9 mouse cellular contexts compared by ENCODE assay signal in the genomic region with DNA sequence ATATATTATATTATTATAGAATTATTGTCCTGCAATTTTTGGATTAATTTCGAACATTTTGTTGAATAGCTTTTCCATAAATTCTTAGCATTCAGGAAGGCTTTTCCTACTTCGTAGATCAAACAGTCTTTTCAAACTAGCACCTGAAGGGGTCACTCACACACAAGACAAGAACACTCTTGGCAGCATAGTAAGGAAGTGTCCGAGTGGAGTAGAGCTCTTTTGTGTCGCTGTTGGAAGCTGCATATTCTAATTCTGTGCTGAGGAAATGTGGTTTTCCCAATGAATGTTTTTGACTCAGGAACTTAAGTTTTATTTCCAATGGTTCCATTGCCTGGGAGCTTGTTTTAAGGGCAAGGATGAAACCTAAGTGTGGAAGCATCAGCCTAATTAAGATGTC.
A peak's percentile ranks its signal among the peaks of the same experiment; 100 is the strongest.
DNase-seq lines count a peak whose midpoint lies in the region; ATAC-seq and TF ChIP-seq lines count a peak whose summit lies in the region.
"Had no signal": no experiment of that assay in that cellular context is flagged by ENCODE, and none has a peak within 500 bp of the region (broad histone marks: within the 10 kb centered on the region; RNA-seq: fewer than 3 reads in every experiment).

No protein-coding gene starts in this region.

- 17% methylated on average over 4 of the region's 4 CpGs for WGBS in liver, adult 2 months
- 10% methylated on average over 4 of the region's 4 CpGs for WGBS in liver, embryonic 12.5 days (ENCODE audit: insufficient replicate concordance)
- 12% methylated on average over 4 of the region's 4 CpGs for WGBS in midbrain, postnatal 0 days

- H3K79me2 ChIP-seq in liver, adult 2 months (ENCODE audit: control insufficient read depth, insufficient read depth, low read length) = no peaks in the 10 kb centered on the region

- H3K9me3 ChIP-seq in liver, embryonic 12.5 days (replicated peaks) = no peaks in the 10 kb centered on the region
- H3K9me3 ChIP-seq in midbrain, postnatal 0 days (ENCODE audit: low read length) = no peaks in the 10 kb centered on the region

- no peak for ATAC-seq in liver, embryonic 12.5 days
- peak; percentile 74 to 84; a peak in 3 of 4 replicates for ATAC-seq in hematopoietic stem cell, adult 5-6 weeks (replicated peaks in 1 of 2; ENCODE audit: insufficient read depth in 1 of 2, low FRiP score in 2 of 2, low TSS enrichment in 1 of 2, low read depth in 1 of 2, poor library complexity in 2 of 2, severe bottlenecking in 2 of 2)
- ATAC-seq in midbrain, postnatal 0 days (ENCODE audit: low FRiP score) = no peak
- no peak for ATAC-seq in inflammation-experienced regulatory T-cells, adult 6 months

- no peak overlapping the region for H3K4me2 ChIP-seq in liver, embryonic 12.5 days
- H3K4me2 ChIP-seq in midbrain, postnatal 0 days (ENCODE audit: low read depth, low read length, poor library complexity, severe bottlenecking) = no peak overlapping the region

- H3K27me3 ChIP-seq in liver, adult 2 months (ENCODE audit: control insufficient read depth, insufficient read depth, low read length) = no peaks in the 10 kb centered on the region
- H3K27me3 ChIP-seq in liver, embryonic 12.5 days (replicated peaks) = no peaks in the 10 kb centered on the region
- no peaks in the 10 kb centered on the region for H3K27me3 ChIP-seq in midbrain, postnatal 0 days (ENCODE audit: insufficient read depth, low read length)

- TF ChIP-seq POLR2A in liver, adult 2 months (IDR thresholded peaks at IDR 0.05; ENCODE audit: extremely low read depth, insufficient read depth, low read length) = no peak

- no peaks in the 10 kb centered on the region for H3K36me3 ChIP-seq in liver, adult 2 months (ENCODE audit: control insufficient read depth, insufficient read depth, low read length)
- no peaks in the 10 kb centered on the region for H3K36me3 ChIP-seq in liver, embryonic 12.5 days
- H3K36me3 ChIP-seq in midbrain, postnatal 0 days (ENCODE audit: insufficient read depth, low read length) = no peaks in the 10 kb centered on the region

- no peak overlapping the region for H3K27ac ChIP-seq in liver, adult 2 months (replicated peaks; ENCODE audit: insufficient read depth, low read depth, low read length)
- no peak overlapping the region for H3K27ac ChIP-seq in liver, embryonic 12.5 days
- H3K27ac ChIP-seq in midbrain, postnatal 0 days (ENCODE audit: low read depth, low read length) = no peak overlapping the region

- DNase-seq in adrenal gland, adult (ENCODE audit: inconsistent age in 2 of 2, low spot score in 1 of 2) = peak; percentile 18 to 77
- no peak for DNase-seq in adrenal gland, adult 8-10 months
- peak; percentile 33 for DNase-seq in liver, adult 2 months (ENCODE audit: extremely low read depth, low read depth, low spot score)
- peak; percentile 85 for DNase-seq in midbrain, postnatal 0 days (ENCODE audit: low spot score)
- no peak for DNase-seq in T-cell, adult 2 months (ENCODE audit: low spot score)
- DNase-seq: spleen, adult 18-20 months had no signal

- no peaks in the 10 kb centered on the region for H3K4me1 ChIP-seq in liver, adult 2 months (ENCODE audit: control insufficient read depth, insufficient read depth, low read length)
- no peaks in the 10 kb centered on the region for H3K4me1 ChIP-seq in liver, embryonic 12.5 days
- H3K4me1 ChIP-seq in midbrain, postnatal 0 days (ENCODE audit: insufficient read depth, low read length) = no peaks in the 10 kb centered on the region

- no peak overlapping the region for H3K9ac ChIP-seq in liver, adult 2 months (ENCODE audit: low read depth, low read length)
- H3K9ac ChIP-seq in liver, embryonic 12.5 days = no peak overlapping the region
- H3K9ac ChIP-seq in midbrain, postnatal 0 days (replicated peaks; ENCODE audit: low read length, poor library complexity, severe bottlenecking) = no peak overlapping the region

- no peak for TF ChIP-seq CTCF in liver, adult 2 months (IDR thresholded peaks at IDR 0.05; ENCODE audit: low read depth, low read length)
- peak; percentile 71 for TF ChIP-seq CTCF in midbrain, postnatal 0 days (IDR thresholded peaks at IDR 0.05)

- H3K4me3 ChIP-seq in liver, adult 2 months (ENCODE audit: insufficient read depth, low read depth, low read length) = no peak overlapping the region
- H3K4me3 ChIP-seq in liver, embryonic 12.5 days = no peak overlapping the region
- H3K4me3 ChIP-seq in midbrain, postnatal 0 days (ENCODE audit: low read depth, low read length) = no peak overlapping the region

Comparison
In these comparisons a context has a peak if more than half of its experiments do, and no peak if none do; other contexts are left out.
1. DNase-seq: peak in adrenal gland, adult (2 of 2), liver, adult 2 months (single experiment) and midbrain, postnatal 0 days (single experiment); none in adrenal gland, adult 8-10 months (single experiment) and T-cell, adult 2 months (single experiment).
2. ATAC-seq: peak in hematopoietic stem cell, adult 5-6 weeks (2 of 2); none in liver, embryonic 12.5 days (single experiment), midbrain, postnatal 0 days (single experiment) and inflammation-experienced regulatory T-cells, adult 6 months (single experiment).